Mouse (Mus musculus) heart, postnatal 36 days (tissue): ENCODE measurements around the gene Ifit3b. TPM values are rescaled to one million over a fixed set of nuclear protein-coding genes. Genes with fewer than 3 reads are reported as not detected.
"Not testable (repeated sequence)": the region's sequence is repeated elsewhere in the genome, so short reads cannot be mapped to it uniquely, and the experiment has no call there.

Experiments used
- DNase-seq, 2 experiments: peaks; one replicate each; pipeline ENCODE4 v3.0.0; 2021 to 2022
- intact Hi-C: fragments of 180-260 bp; cut with DNase I; formaldehyde crosslinking; loops from one replicate; pipeline ENCODE4 v1.15.1; 2025
- total RNA-seq, 2 experiments: library from RNA; stranded (reverse); gene quantifications; 2 replicates each; pipeline ENCODE4 v1.2.3; 2021

The Ifit3b gene
- total RNA-seq, 2 experiments from 2014 or later = 1.8 to 3.5 TPM

DNA sequence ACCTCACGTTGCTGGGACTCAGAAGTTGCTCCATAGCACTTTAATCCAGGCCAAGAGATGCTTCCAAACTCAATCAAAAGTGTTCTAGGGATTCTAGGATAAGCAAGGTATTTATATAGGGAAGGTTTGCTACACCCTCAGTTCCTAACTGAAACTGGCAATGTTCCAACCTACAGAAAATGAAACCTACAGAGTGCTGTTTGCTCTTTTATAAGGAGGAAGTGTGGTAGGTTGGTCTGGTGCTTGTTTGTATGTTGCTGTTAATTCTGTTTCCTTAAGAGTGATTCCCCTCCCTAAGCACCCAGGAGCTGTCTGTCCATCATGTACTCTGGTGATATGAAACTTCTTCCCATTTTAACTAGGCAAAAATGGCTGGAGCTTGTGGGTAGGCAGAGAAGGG lies 5.9 kb upstream of the Ifit3b start, which contains the start of gene Ifit1bl1:
Gene Ifit1bl1, minus strand, starts transcription at position 69 of the 400 bp plus-strand sequence.
- DNase-seq, intact Hi-C loops: not testable (repeated sequence)

DNA sequence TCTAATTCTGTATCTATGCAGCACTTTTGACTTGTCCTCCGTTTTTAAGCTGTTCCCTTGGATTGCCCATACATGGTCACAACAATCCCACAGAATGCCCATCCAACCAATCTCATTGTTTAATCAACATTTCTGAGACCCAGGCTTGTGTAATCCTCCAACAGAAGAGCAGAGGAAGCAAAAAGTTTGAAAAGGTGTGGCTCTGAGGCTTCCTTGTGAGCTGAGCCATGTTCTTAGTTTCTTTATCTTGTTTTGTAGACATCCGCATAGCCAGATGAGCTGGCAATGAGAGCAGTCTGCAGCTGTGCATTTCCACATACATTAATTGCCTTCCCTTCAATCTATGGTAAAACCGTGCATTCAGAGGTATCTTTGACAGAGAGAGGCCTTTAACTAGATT lies 2.3 kb upstream of the Ifit3b start:
- intact Hi-C loops = loop anchor here (2.0 kb wide), 2 partner anchors 17 to 57 kb away; no protein-coding TSS in a partner anchor
- no peak for DNase-seq

DNA sequence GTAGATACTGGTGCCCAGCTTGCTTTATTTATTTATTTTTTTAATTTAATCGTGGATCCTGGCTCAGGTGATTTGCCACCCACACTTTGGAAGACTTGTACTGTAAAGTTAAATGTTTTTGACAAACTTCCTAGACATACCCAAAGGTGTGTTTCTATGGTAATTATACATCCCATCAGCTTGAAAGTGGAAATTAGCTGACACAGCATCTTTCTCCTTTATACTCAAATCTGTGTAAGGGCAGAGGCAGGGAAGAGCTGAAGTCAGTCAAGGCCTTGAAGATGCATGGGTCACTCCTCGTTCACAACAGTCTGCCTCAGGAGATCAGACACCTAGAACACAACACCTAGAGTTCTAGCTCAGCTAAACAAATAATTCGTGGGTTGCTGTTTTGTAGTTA lies 2.3 kb downstream of the Ifit3b start:
- DNase-seq, intact Hi-C loops: not testable (repeated sequence)

DNA sequence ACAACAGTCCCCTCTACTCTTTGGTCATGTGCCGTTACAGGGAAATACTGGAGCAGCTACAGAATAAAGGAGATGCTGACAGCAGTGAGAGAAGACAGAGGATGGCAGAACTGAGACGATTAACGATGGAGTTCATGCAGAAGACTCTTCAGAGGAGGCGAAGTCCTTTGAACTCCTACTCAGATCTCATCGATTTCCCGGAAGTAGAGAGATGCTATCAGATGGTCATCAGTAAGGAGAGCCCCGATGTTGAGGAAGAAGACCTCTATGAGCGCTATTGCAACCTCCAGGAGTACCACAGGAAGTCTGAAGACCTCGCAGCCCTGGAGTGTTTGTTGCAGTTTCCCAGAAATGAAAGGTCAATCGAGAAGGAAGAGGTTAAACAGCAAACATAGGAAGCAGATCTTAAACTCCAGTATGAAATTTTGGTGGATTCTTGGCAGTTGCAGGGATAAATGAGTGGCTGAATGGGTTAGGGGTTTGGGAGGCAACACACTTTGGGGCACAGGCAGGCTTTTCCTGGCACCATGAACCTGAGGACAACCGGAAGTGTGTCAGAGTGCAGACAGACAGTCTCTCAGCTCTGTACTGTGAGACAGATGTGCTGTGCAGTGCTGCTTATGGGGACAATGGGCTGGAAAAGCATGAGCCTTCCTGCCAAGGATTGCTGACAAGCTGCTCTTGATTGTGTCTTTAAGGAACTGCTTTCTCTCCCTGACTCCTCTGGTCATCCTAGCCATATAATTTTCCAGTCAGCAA lies 4.7 kb downstream of the Ifit3b start:
- intact Hi-C loops, DNase-seq: not testable (repeated sequence)

DNA sequence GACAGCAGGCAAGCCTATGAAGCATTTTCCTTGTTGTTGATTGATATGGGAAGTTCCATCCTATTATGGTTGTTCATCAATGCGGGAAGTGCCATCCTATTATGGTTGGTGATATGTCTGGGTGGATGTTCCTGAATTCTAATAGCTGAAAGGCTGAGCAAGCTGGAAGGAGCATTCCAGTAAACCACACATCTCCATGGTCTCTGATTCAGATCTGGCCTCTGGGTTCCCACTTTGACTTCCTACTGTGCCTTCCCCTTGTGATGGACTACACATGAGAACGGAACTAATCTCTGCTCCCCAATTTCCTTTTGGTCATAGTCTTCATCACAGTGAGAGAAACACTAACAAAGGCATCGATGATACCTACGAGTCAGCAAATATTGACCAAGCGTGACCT lies 13.1 kb downstream of the Ifit3b start:
- intact Hi-C loops = no loop called here
- DNase-seq = no peak

DNA sequence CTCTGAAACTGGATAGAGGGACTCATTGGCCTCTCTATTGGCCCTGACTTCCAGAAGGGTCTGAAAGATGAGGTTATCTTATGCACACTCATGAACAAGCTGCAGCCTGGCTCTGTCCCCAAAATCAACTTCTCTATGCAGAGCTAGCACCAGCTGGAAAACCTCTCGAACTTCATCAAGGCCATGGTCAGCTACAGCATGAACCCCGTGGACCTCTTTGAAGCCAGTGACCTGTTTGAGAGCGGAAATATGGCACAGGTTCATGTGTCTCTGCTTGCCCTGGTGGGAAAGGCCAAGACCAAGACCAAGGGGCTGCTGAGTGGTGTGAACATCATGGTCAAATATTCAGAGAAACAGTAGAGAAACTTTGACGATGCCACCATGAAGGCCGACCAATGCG lies 16.0 kb downstream of the Ifit3b start:
- intact Hi-C loops = no loop called here
- no peak for DNase-seq

DNA sequence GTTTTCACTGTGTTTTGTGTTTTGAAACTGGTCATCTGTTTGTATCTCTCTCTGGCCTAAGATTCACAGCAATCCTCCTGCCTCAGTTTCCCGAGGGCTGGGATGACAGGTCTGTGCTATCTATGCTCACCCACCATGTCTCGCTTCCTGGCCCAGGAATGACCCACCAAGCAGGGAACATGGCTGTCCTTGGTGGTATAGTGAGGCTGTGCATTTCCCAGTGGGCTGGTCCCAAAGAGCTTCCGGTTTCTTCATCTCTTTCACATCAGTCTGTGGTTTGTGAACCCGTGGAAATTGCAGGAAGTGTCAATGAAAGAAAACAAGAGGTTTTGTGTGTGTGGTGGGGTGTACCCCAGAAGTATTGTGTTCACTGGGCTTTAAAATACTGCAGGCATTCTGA lies 16.9 kb downstream of the Ifit3b start:
- no peak for DNase-seq
- intact Hi-C loops = no loop called here

DNA sequence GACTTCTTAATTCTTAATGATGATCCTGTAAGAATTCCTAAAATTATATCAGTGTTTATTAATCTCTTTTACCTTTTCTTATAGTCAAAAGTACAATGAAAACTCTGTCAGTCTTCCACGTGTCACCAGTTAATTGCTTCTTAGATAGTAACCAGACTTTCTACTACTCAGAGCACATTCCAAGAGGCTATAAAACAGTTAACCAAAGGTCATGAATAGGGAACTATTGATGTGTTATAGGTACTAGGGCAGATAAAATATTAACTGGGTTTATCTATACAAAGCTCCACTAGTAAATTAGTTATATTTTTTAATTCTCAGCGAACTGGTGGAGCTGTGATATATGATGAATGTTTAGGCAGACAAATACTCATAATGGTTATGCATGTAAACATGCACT lies 19.7 kb downstream of the Ifit3b start:
- no peak for DNase-seq
- intact Hi-C loops = no loop called here

DNA sequence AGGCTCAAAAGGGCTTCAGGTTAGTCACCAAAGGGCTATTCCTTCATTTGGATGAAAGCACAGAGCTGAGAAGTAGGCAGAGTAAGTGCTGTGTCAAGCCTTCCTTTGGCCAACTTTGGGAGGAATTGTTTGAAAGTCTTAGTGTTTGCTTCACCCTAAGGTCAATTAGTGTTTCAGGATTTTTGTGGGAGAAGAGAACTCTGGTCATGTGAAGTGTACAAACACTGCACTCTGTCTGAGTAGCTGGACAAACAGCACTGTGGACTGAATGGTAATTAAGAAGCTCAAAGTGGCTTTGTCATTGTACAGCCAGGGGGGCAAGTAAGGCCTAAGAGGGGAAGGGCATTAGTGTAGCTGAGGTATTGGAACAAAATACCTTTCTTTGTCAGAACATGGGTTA lies 23.7 kb downstream of the Ifit3b start:
- intact Hi-C loops = no loop called here
- DNase-seq = no peak

DNA sequence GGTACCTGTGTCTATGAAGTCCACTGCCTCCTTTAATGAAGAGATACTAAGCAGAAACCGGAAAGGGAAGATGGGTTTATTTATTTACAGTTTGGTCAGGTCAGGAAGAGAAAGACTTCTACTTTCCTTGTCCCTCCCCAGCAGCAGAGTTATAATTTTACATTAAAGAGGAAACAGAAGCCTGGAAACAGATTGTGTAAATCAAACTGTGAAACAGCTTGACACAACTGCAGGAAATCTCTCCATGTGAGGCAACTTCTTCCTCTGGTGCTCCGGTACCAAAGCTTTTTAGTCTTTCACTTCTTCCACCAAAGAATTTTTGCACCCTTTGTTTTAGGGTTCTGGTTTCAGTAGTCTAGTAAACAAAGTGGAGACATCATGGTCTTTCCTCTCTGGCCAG lies 25.7 kb downstream of the Ifit3b start:
- DNase-seq = no peak
- intact Hi-C loops = no loop called here

DNA sequence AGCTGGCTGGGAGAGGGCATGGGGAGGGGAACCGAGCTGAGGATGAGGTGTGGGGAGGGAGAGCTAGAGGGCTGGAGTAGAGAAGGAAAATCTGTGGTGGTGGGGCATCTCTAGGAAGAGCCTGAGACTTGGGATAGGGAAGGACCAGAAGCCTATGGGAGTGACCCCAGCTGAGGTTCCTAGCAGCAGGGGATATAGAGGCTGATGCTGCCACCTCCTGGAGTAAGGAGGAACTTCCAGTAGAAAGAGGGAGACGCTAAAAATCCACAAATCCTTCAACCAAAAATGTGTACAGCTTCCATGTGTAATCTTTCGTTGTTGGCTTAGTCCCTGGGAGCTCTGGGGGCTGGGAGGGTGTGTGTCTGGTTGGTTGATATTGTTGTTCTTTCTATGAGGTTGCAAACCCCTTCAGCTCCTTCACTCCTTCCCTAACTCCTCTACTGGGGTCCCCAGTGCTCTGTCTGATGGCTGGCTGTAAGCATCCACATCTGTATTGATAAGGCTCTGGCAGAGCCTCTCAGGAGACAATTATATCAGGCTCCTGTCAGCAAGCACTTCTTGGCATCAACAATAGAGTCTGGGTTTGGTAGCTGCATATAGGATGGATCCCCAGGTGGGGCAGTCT lies 29.3 kb downstream of the Ifit3b start:
- intact Hi-C loops = loop anchor here (1.0 to 5.0 kb wide), 4 partner anchors 89 to 392 kb away; no protein-coding TSS in a partner anchor
- DNase-seq = peak; percentile 71 to 72

DNA sequence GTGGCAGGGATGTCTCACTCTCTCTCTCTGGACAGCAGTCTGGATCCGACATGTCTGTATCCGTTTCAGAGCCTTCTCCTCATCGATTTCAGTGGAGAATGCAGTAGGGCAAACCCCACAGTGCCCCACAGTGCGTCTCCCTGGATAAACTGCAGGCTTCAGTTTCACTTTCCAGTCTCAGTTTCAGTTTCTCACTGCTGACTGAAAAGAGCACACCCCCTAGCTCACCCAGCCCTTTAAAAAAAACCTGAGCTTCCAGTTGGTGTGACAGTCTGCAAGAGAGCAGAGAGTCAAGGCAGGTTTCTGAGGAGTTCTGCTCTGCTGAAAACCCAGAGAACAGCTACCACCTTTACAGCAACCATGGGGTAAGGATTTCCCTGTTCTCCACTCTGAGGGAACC lies 32.9 kb downstream of the Ifit3b start, which contains the start of the genes Ifit1bl2 and Ifit1:
Gene Ifit1bl2, minus strand, starts transcription at position 121 of the 400 bp plus-strand sequence.
Gene Ifit1, plus strand, starts transcription at position 249 of the 400 bp plus-strand sequence.
- intact Hi-C loops = no loop called here
- DNase-seq = peak; percentile 18 to 35

DNA sequence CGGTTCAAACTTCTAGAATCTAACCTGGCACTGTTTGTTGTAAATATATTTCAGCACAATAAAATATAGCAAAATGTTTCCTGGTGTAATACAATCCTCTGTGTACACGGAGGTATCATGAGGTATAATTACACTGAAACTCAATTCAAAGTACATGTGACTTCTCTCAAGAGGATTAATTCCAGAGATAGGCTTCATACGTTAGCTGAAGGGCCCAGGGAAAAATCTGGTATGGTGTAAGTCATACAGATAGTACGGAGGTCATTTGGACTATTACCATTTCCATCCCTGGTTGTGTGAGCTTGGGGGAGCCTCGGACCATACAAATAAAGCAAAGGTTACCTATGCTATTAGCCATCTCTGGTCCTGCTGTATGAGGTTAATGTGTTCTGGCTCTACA lies 34.8 kb downstream of the Ifit3b start:
- DNase-seq = no peak
- intact Hi-C loops = no loop called here

DNA sequence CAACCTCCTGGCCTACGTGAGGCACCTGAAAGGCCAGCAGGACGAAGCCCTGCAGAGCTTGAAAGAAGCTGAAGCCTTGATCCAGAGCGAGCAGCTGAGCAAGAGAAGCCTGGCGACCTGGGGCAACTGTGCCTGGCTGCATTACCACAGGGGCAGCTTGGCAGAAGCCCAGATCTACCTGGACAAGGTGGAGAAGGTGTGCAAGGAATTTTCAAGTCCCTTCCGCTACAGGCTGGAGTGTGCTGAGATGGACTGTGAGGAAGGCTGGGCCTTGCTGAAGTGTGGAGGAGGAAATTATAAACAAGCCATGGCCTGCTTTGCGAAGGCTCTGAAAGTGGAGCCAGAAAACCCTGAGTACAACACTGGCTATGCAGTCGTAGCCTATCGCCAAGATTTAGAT lies 39.9 kb downstream of the Ifit3b start:
- DNase-seq, intact Hi-C loops: not testable (repeated sequence)

DNA sequence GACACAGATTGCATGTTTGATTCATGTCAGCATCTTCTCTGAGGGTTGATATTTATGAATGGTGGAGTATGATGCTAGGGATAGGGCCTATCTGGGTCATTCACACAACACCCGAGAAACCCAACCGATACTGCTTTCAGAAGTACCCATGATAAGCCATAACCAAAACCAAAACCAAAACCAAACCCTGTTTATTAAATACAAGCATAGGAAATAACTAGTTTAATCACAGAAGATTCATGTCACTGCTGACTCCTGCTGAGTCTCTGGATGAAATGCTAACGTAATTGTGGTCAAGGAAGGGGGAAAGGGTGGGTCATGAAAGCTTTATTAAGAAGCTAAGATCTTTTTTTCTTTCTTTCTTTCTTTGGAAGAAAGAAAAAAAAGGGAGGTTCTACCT lies 42.5 kb downstream of the Ifit3b start:
- DNase-seq = no peak
- intact Hi-C loops = no loop called here

DNA sequence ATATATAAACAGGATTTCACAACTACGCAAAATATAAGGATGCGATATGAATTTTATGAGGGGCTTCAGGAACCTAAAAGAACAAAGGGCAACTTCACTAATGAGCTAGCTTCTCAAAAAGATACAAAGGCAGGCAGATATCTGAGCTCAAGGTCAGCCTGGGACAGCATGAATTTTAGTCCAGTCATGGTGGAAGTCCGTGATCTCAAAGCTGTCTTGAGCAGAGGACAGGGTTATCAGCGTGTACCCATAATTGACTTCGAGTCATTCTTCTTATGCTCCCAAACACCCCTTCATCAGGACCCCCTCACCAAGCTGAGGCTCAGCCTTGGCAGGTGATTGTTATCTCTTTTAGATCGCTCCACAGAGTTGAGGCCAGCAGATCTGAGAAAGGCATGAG lies 43.2 kb downstream of the Ifit3b start:
- no peak for DNase-seq
- intact Hi-C loops = no loop called here

DNA sequence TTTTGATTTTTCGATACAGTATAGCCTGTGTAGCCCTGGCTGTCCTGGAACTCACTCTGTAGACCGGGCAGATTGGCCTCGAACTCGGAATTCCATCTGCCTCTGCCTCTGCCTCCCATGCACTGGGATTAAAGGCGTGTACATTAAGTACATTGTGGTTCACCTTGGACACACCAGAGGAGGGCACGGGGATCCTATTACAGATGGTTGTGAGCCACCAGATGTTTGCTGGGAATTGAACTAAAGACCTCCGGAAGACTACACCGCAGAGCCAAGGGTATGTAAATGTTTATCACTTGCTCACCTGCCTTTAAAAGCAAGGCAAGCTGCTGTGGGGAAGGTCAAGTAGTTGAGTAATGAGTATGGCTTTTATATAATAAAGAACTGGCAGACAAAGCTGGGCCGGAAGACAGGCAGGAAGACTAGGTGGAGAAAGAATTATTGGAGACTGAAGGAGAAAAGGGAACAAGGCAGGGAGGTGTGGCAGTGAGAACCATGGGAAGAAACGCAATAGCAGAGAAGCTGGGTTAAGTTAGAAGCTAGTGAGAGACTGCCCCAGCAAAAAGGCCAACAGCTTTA lies 47.5 kb downstream of the Ifit3b start:
- DNase-seq = no peak
- intact Hi-C loops = no loop called here

DNA sequence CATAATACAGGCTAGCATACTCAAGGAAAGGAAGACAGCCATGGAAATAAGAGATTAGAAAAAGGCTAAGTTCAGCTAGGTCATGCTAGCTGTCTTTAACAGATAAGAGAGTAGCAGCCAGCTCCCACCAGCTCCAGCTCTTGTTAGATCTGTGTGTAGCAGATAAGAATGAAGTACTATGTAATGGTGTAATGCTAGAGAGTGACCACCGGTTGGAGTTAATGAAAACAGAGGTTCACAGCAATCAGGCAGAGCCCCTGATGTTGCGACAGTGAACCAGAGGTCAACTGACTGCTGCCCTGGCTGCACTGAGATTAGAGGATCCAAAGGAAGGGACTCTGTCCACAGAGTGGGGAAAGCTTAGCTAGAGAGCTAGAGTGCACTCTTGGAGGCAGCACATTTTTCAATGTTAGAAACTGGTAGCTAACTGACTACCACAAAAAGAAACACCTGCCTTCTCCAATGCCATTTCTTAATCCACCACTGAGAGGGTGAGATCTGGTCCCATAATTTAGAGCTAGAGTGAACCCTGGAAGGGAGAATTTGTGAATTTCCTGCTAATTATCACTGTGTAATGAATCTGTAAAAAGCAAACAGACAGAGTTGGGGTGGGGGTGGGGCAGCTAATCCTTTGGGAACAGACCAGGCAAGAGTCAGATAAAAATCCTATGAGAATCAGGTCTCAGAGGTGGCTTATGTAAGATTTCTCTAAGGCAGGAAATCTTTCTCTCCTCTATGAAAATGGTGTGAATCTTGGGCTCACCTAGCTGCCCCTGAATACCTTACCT lies 48.9 kb downstream of the Ifit3b start:
- no peak for DNase-seq
- intact Hi-C loops = no loop called here

DNA sequence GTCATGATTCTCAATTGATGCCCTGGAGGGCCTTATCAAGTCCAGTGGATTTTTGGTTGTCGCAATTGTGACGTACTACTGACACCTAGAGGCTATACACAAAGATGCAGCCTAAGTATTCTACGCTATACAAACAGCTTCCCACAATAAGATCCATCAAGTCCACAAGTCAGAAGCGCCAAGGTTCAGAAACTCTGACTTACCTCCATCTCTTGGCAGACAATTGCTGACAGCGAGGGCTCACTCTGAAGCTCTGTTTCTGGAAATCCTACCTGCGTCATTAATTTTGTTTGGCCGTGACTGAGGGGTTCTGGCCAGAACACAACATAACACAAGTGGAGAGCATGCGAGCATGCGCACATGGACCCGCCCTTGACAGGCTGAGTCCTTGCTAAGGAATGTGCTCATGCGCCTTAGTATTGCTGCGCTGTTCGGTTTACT lies 54.3 kb downstream of the Ifit3b start:
- intact Hi-C loops = loop anchor here (10.0 kb wide), 1 partner anchor 263 kb away; the partner anchor contains the start of gene Kif20b
- peak; percentile 66 to 67 for DNase-seq

DNA sequence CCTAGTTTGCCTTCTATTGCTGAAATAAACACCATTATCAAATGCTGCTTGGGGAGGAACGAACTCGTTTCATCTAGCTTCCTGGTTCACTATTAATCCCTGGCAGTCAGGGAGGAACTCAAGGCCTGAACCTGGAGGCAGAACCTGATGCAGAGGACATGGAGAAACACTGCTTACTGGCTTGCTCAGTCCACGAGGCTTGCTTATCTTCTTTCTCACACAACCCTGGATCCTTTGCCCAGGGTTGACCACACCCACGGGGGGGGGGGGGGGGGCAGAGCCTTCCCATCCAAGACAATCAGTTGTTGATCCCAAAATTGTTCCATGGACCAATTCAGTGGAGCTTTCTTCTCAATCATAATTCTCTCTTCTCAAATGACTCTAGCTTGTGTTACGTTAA lies 55.0 kb downstream of the Ifit3b start:
- DNase-seq = no peak
- intact Hi-C loops = loop anchor here (10.0 kb wide), 1 partner anchor 262 kb away; the partner anchor contains the start of gene Kif20b
